Mouse (Mus musculus): ENCODE data around the gene Rmnd5a. TPM values are rescaled to one million over a fixed set of nuclear protein-coding genes. Genes with fewer than 3 reads are reported as not detected.

The Rmnd5a gene
- polyA plus RNA-seq, 1 experiment from 2014 or later, result 7.7 TPM

DNA sequence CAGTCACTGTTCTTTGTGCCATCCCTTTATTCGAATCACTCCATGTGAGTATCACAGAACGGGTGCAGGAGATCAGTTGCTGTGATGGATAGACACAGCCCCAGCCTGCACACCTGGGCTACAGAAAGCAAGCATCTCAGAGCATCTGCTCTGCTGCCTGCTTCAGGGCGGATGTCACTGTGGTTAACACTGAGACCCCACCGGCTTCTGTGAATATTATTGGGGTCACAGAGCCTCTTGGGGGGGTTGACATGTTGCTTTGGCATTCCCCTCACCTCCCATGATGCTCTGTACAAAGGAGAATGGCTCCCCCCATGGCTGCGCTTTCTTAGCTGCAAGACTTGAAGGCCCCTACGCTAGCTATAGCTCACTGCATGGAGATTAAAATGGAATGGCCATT is 71.0 kb downstream of the Rmnd5a start:
- no peaks in the 10 kb centered on the region for H3K4me1 ChIP-seq (ENCODE audit: control insufficient read depth, insufficient read depth, low read depth, low read length)
- no peak overlapping the region for H3K4me2 ChIP-seq (ENCODE audit: low read length)
- H3K9ac ChIP-seq (ENCODE audit: low read depth, low read length), result no peak overlapping the region
- no peaks in the 10 kb centered on the region for H3K27me3 ChIP-seq (replicated peaks; ENCODE audit: control insufficient read depth, insufficient read depth, low read length)
- no peak overlapping the region for H3K27ac ChIP-seq (ENCODE audit: low read depth, low read length)
- no peaks in the 10 kb centered on the region for H3K36me3 ChIP-seq (ENCODE audit: control insufficient read depth, insufficient read depth, low read length)
- H3K4me3 ChIP-seq (ENCODE audit: low read length), result no peak overlapping the region
- no peaks in the 10 kb centered on the region for H3K9me3 ChIP-seq (ENCODE audit: control insufficient read depth, low read length)
- ATAC-seq, result no peak
- WGBS, result 94% methylated on average over 6 of the region's 6 CpGs

DNA sequence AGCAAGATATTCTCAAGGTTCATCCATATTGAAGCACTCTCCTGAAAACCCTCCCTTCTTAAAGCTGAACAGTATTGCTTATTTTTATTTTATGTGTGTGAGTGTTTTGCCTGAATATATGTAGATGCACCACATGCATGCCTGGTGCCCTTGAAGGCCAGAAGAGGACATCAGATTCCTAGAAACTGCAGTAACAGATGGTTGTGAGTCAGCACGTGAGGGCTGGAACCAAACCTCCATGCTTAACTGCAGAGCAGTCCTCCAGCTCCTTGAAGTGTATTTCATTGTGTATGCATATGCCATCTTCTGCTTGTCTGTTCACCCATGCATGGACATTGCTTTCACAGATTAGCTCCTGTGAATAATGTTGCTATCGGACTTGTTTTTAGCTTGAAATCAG is 76.4 kb downstream of the Rmnd5a start:
- Histone ChIP-seq H3K9me3 (ENCODE audit: control insufficient read depth, low read length) (no peaks in the 10 kb centered on the region), H3K36me3 (ENCODE audit: control insufficient read depth, insufficient read depth, low read length) (no peaks in the 10 kb centered on the region), H3K4me3 (ENCODE audit: low read length) (no peak overlapping the region), H3K27me3 (replicated peaks; ENCODE audit: control insufficient read depth, insufficient read depth, low read length) (no peaks in the 10 kb centered on the region), H3K4me2 (ENCODE audit: low read length) (no peak overlapping the region), H3K27ac (ENCODE audit: low read depth, low read length) (no peak overlapping the region), H3K9ac (ENCODE audit: low read depth, low read length) (no peak overlapping the region), H3K4me1 (ENCODE audit: control insufficient read depth, insufficient read depth, low read depth, low read length) (no peaks in the 10 kb centered on the region)
- WGBS, result 67% methylated on average over 2 of the region's 2 CpGs
- ATAC-seq, result no peak

DNA sequence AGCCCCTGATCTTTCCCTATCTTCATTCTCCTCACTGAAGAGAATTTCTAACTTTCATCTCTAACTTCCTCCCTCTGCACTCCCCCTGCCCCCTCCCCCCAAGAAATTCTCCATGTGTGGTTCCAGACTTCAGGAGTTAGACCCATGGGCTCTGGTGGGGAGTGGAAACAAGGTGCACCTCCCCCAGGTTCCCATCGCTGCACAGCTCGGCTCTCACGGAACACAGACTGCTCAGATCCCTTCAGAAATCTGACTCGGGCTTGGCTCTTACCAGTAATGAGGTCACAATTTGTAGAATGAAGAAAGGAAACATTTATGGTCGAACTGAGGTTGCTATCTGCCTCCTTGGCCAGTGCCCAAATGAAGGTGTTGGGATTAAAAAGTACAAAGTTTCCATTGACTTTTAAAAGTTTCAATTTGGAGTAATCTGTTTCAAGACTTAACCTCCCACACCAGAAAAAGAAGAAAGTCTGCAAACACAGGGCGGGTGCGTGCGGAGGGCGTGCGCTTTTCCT is 79.2 kb downstream of the Rmnd5a start:
- H3K27ac ChIP-seq (ENCODE audit: low read depth, low read length), result no peak overlapping the region
- no peak for ATAC-seq
- no peaks in the 10 kb centered on the region for H3K4me1 ChIP-seq (ENCODE audit: control insufficient read depth, insufficient read depth, low read depth, low read length)
- 90% methylated on average over 10 of the region's 10 CpGs for WGBS
- H3K4me3 ChIP-seq (ENCODE audit: low read length), result no peak overlapping the region
- no peaks in the 10 kb centered on the region for H3K36me3 ChIP-seq (ENCODE audit: control insufficient read depth, insufficient read depth, low read length)
- no peak overlapping the region for H3K4me2 ChIP-seq (ENCODE audit: low read length)
- no peaks in the 10 kb centered on the region for H3K27me3 ChIP-seq (replicated peaks; ENCODE audit: control insufficient read depth, insufficient read depth, low read length)
- H3K9me3 ChIP-seq (ENCODE audit: control insufficient read depth, low read length), result no peaks in the 10 kb centered on the region
- no peak overlapping the region for H3K9ac ChIP-seq (ENCODE audit: low read depth, low read length)

DNA sequence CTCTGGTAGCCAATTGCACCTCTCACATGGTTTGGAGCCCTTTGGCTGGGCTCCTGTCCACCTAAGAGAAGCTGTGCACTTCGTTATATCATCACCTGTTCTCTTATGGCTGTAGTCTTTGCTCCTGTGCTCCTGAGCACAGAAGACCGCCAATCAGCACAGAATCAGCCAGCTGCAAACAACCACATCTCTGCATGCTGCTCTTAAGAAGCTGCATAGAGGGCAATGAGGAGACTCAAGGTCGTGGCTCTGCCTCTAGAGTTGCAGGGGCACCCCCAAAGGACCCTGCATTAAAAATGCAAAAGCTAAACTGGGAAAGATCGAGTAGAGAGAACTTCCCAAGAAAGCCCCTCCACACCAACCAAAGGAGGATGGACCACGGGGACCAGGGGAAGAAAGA is 79.7 kb downstream of the Rmnd5a start:
- Histone ChIP-seq H3K36me3 (ENCODE audit: control insufficient read depth, insufficient read depth, low read length) (no peaks in the 10 kb centered on the region), H3K27ac (ENCODE audit: low read depth, low read length) (no peak overlapping the region), H3K9ac (ENCODE audit: low read depth, low read length) (no peak overlapping the region), H3K4me2 (ENCODE audit: low read length) (no peak overlapping the region), H3K9me3 (ENCODE audit: control insufficient read depth, low read length) (no peaks in the 10 kb centered on the region), H3K27me3 (replicated peaks; ENCODE audit: control insufficient read depth, insufficient read depth, low read length) (no peaks in the 10 kb centered on the region), H3K4me3 (ENCODE audit: low read length) (no peak overlapping the region), H3K4me1 (ENCODE audit: control insufficient read depth, insufficient read depth, low read depth, low read length) (no peaks in the 10 kb centered on the region)
- WGBS, result 68% methylated on average over 5 of the region's 5 CpGs
- no peak for ATAC-seq

DNA sequence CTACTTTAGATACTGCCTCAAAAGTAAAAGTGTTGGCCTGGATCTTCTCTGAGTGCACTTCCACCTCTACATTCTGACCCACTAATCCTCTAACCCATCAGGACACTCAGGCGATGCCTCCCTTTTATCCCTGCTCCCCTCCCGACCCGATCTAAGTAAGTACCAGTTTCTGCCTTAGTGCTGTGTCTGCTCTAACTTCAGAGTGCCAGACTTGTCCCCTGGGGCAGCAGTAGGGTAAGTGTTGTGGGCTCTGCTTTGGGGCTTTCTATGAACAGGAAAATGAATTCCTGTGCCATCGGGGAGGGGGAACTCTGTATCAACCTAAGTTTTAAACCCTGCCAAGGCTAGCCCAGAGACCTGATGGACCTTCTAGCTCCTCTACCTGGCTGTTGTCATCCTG is 80.2 kb downstream of the Rmnd5a start:
- Histone ChIP-seq H3K9me3 (ENCODE audit: control insufficient read depth, low read length) (no peaks in the 10 kb centered on the region), H3K4me1 (ENCODE audit: control insufficient read depth, insufficient read depth, low read depth, low read length) (no peaks in the 10 kb centered on the region), H3K9ac (ENCODE audit: low read depth, low read length) (no peak overlapping the region), H3K27me3 (replicated peaks; ENCODE audit: control insufficient read depth, insufficient read depth, low read length) (no peaks in the 10 kb centered on the region), H3K27ac (ENCODE audit: low read depth, low read length) (no peak overlapping the region), H3K36me3 (ENCODE audit: control insufficient read depth, insufficient read depth, low read length) (no peaks in the 10 kb centered on the region), H3K4me3 (ENCODE audit: low read length) (no peak overlapping the region), H3K4me2 (ENCODE audit: low read length) (no peak overlapping the region)
- ATAC-seq, result no peak
- 87% methylated on average over 4 of the region's 4 CpGs for WGBS

- H3K27me3 ChIP-seq (replicated peaks; ENCODE audit: control insufficient read depth, insufficient read depth, low read length), result no peaks in the 10 kb centered on the region
- no peak overlapping the region for H3K4me3 ChIP-seq (ENCODE audit: low read length)
- no peak for ATAC-seq
- H3K4me2 ChIP-seq (ENCODE audit: low read length), result no peak overlapping the region
- 92% methylated on average over 7 of the region's 7 CpGs for WGBS
- H3K4me1 ChIP-seq (ENCODE audit: control insufficient read depth, insufficient read depth, low read depth, low read length), result no peaks in the 10 kb centered on the region
- no peak overlapping the region for H3K9ac ChIP-seq (ENCODE audit: low read depth, low read length)
- no peaks in the 10 kb centered on the region for H3K9me3 ChIP-seq (ENCODE audit: control insufficient read depth, low read length)
- H3K36me3 ChIP-seq (ENCODE audit: control insufficient read depth, insufficient read depth, low read length), result no peaks in the 10 kb centered on the region
- no peak overlapping the region for H3K27ac ChIP-seq (ENCODE audit: low read depth, low read length)
These were observed 82.9 kb downstream of the Rmnd5a start for GRCm38 (mm10) chr6:71357493-71357892.

- no peak for ATAC-seq
- no peak overlapping the region for H3K4me2 ChIP-seq (ENCODE audit: low read length)
- no peaks in the 10 kb centered on the region for H3K27me3 ChIP-seq (replicated peaks; ENCODE audit: control insufficient read depth, insufficient read depth, low read length)
- no peaks in the 10 kb centered on the region for H3K4me1 ChIP-seq (ENCODE audit: control insufficient read depth, insufficient read depth, low read depth, low read length)
- no peak overlapping the region for H3K9ac ChIP-seq (ENCODE audit: low read depth, low read length)
- 82% methylated on average over 2 of the region's 2 CpGs for WGBS
- no peak overlapping the region for H3K4me3 ChIP-seq (ENCODE audit: low read length)
- H3K9me3 ChIP-seq (ENCODE audit: control insufficient read depth, low read length), result no peaks in the 10 kb centered on the region
- no peak overlapping the region for H3K27ac ChIP-seq (ENCODE audit: low read depth, low read length)
- H3K36me3 ChIP-seq (ENCODE audit: control insufficient read depth, insufficient read depth, low read length), result no peaks in the 10 kb centered on the region
These were observed 86.7 kb downstream of the Rmnd5a start for GRCm38 (mm10) chr6:71353722-71354121.

- WGBS, result 90% methylated on average over 10 of the region's 10 CpGs
- H3K27me3 ChIP-seq (replicated peaks; ENCODE audit: control insufficient read depth, insufficient read depth, low read length), result no peaks in the 10 kb centered on the region
- no peaks in the 10 kb centered on the region for H3K9me3 ChIP-seq (ENCODE audit: control insufficient read depth, low read length)
- no peaks in the 10 kb centered on the region for H3K36me3 ChIP-seq (ENCODE audit: control insufficient read depth, insufficient read depth, low read length)
- no peak overlapping the region for H3K4me2 ChIP-seq (ENCODE audit: low read length)
- no peaks in the 10 kb centered on the region for H3K4me1 ChIP-seq (ENCODE audit: control insufficient read depth, insufficient read depth, low read depth, low read length)
- H3K9ac ChIP-seq (ENCODE audit: low read depth, low read length), result no peak overlapping the region
- H3K27ac ChIP-seq (ENCODE audit: low read depth, low read length), result no peak overlapping the region
- H3K4me3 ChIP-seq (ENCODE audit: low read length), result no peak overlapping the region
- ATAC-seq, result no peak
These were observed 87.5 kb downstream of the Rmnd5a start for GRCm38 (mm10) chr6:71352866-71353427.

GRCm38 (mm10) chr6:71352201-71352600 is 88.2 kb downstream of the Rmnd5a start:
- Histone ChIP-seq H3K27me3 (replicated peaks; ENCODE audit: control insufficient read depth, insufficient read depth, low read length) (no peaks in the 10 kb centered on the region), H3K4me3 (ENCODE audit: low read length) (no peak overlapping the region), H3K9ac (ENCODE audit: low read depth, low read length) (no peak overlapping the region), H3K4me2 (ENCODE audit: low read length) (no peak overlapping the region), H3K27ac (ENCODE audit: low read depth, low read length) (no peak overlapping the region), H3K4me1 (ENCODE audit: control insufficient read depth, insufficient read depth, low read depth, low read length) (no peaks in the 10 kb centered on the region), H3K36me3 (ENCODE audit: control insufficient read depth, insufficient read depth, low read length) (no peaks in the 10 kb centered on the region), H3K9me3 (ENCODE audit: control insufficient read depth, low read length) (no peaks in the 10 kb centered on the region)
- 93% methylated on average over 6 of the region's 6 CpGs for WGBS
- ATAC-seq, result no peak

- 91% methylated on average over 3 of the region's 3 CpGs for WGBS
These were observed 89.2 kb downstream of the Rmnd5a start for GRCm38 (mm10) chr6:71351201-71351600.

More at GRCm38 (mm10) chr6:71351201-71351600, 89.2 kb downstream of the Rmnd5a start:
- Histone ChIP-seq H3K9ac (ENCODE audit: low read depth, low read length) (no peak overlapping the region), H3K4me2 (ENCODE audit: low read length) (no peak overlapping the region), H3K9me3 (ENCODE audit: control insufficient read depth, low read length) (no peaks in the 10 kb centered on the region), H3K27me3 (replicated peaks; ENCODE audit: control insufficient read depth, insufficient read depth, low read length) (no peaks in the 10 kb centered on the region), H3K4me1 (ENCODE audit: control insufficient read depth, insufficient read depth, low read depth, low read length) (no peaks in the 10 kb centered on the region), H3K36me3 (ENCODE audit: control insufficient read depth, insufficient read depth, low read length) (no peaks in the 10 kb centered on the region), H3K27ac (ENCODE audit: low read depth, low read length) (no peak overlapping the region), H3K4me3 (ENCODE audit: low read length) (no peak overlapping the region)
- ATAC-seq, result no peak

All from hindbrain, embryonic 16.5 days (tissue).